Mouse (Mus musculus): ENCODE measurements around the gene Fos. TPM values are rescaled to one million over a fixed set of nuclear protein-coding genes. Genes with fewer than 3 reads are reported as not detected.
A peak's percentile ranks its signal among the peaks of the same experiment; 100 is the strongest.

Fos gene
- total RNA-seq, 2 experiments from 2014 or later, result 21.3 to 32.7 TPM

- no peak for ATAC-seq (replicated peaks; ENCODE audit: low FRiP score, poor library complexity, severe bottlenecking)
Measured at GRCm38 (mm10) chr12:85484655-85485054, 11.0 kb downstream of the Fos start.

GRCm38 (mm10) chr12:85485890-85486765 is 12.4 kb downstream of the Fos start:
- peak; percentile 98 for ATAC-seq (replicated peaks; ENCODE audit: low FRiP score, poor library complexity, severe bottlenecking)

GRCm38 (mm10) chr12:85486766-85487069 is 13.0 kb downstream of the Fos start:
- ATAC-seq (replicated peaks; ENCODE audit: low FRiP score, poor library complexity, severe bottlenecking), result no peak

DNA sequence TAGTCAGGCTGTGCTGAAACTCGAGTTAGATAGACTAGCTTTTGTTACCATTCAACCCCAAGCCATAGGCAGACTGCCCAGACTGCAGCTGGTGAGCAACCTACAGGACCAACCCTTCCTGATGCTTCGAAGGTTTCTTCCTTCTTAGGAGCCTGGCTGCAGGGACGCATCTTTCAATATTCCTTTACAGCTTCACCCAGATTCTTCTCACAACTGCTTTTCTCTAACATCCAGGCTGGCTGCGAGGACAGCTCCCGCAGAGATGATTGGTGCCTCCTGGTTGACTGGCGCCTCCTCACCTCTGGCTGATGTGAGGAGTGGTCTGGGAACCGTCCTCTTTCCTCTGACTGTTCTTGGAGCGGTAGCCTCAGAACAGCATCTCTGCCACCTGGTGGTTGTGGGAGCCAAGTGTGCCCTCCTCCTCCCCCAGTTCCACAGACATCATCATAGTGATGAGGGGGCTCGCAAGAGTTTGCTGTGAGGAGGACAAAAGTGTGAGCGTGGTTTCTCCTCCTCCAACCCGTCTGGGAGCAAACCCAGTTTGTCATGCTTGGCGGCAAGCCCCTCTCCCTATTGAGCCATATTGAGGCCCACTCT is 14.0 kb downstream of the Fos start:
- ATAC-seq (replicated peaks; ENCODE audit: low FRiP score, poor library complexity, severe bottlenecking), result no peak

- no peak for ATAC-seq (replicated peaks; ENCODE audit: low FRiP score, poor library complexity, severe bottlenecking)
Measured at GRCm38 (mm10) chr12:85489232-85489886, 15.7 kb downstream of the Fos start.

DNA sequence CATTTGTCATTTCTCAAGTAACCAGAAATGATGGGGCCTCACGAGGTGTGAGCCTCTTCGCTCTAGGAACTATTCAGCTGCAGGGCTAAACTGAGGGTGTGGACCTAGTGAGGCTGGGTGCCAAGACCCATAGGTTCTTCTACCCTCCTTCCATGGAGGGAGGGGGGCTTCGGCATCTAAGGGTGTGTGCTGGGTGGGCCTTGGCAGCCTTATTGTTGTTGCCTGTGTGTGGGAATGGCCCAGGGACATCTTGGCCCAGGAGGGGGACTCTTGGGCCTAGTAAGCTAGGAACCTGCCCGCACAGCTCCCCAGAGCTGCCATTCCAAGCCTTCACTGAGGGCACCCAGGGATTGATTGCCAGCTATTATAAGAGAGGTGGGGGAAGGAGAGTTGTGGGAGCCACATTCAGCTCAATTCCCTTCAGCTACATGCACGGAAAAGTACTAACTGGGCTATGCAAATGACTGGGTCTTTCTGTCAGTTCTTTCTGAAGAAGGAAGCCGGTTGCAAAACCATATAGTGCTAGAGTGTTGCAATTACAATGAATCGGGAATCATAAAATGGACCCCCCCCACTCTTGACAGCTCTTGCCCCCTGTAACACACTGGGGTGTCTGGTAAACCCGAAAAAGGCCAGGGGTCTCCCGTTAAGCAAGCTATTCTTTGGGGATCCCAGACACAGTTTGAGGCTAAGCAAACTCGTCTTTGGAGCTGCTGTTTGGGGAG is 16.6 kb downstream of the Fos start:
- ATAC-seq (replicated peaks; ENCODE audit: low FRiP score, poor library complexity, severe bottlenecking), result no peak

DNA sequence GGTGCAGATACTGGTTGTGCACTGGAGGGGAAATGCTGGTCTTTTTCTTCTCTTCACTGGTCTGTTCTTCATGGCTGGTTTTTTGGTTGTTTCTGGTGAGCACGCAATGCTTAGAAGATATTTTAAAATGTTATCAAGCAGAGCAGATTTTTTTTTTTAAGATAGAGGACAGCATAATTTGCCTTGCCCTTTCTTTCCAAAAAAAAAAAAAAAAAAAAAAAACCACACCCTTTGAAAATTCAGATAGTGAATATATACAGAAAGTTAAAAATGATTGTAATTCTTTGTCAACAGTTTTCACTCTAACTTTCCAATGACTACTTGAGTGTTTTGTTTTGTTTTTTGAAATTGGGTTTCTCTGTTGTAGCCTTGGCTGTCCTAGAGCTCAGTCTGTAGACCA is 17.3 kb downstream of the Fos start:
- ATAC-seq (replicated peaks; ENCODE audit: low FRiP score, poor library complexity, severe bottlenecking), result no peak

DNA sequence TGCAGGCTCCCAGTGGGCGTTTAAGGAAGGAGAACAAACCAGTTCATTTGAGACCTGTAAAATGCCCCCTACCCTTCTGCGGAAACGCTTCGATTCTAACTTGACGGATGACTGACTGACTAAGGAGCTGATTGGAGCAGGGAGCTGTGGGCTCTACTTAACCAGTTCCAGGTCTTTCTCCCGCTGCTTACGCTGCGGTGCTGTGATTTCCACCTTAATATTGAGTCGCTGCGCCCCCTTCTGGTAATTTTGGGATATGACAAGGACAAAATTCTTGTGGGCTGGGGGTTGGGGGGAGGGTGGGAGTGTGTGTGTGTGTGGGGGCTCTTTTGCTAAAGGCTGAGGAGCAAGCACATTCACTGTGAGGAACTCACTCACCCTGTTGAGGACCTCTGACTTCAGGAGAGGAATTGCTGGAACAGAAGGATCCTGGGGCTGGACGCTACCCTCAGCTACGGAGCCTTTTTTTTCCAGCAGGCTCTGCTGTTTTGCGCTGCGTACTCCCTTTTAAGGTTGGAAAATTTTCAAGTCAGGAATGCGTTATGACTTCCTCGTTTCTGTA is 18.5 kb downstream of the Fos start:
- ATAC-seq (replicated peaks; ENCODE audit: low FRiP score, poor library complexity, severe bottlenecking), result no peak

GRCm38 (mm10) chr12:85496336-85496735 is 22.6 kb downstream of the Fos start:
- no peak for ATAC-seq (replicated peaks; ENCODE audit: low FRiP score, poor library complexity, severe bottlenecking)

DNA sequence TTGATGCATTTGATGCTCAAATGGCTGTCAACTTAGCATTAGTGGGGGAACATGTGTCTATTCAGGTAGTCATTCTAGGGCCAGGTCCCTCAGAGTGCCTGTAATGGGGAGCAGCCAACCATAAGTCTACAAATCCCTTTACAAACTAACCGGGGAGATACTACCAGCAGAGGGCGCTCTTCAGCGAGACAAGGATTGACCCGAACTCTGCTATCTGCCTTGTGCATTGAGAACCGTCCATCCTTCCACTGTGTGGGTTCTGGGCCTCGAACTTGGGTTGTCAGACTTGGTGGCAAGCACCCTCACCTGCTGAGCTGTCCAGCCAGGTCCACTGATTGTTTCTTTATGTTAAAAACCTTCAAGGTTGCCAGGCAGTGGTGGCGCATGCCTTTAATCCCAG is 23.1 kb downstream of the Fos start:
- ATAC-seq (replicated peaks; ENCODE audit: low FRiP score, poor library complexity, severe bottlenecking), result peak; percentile 63; the same call in 1 of the 2 replicates

- ATAC-seq (replicated peaks; ENCODE audit: low FRiP score, poor library complexity, severe bottlenecking), result no peak
Measured at GRCm38 (mm10) chr12:85497310-85498135, 23.8 kb downstream of the Fos start.

DNA sequence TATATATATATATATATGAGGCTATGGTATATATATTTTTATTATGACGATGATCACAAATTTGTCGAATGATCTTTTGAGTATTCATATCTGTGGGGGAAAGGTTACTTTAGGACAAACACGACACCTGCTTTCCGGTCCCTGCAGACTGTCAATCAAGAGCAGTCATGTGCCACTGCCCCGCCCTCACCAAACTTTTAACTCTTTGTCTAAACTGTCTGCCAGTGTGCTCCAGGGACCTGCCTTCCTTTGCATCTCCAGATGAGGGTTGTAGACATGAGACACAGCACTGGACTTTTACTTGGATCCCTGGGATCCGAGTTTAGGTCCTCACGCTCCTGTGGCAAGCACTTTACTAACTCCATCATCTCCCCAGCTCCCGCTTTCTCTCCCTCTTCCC is 25.3 kb downstream of the Fos start:
- no peak for ATAC-seq (replicated peaks; ENCODE audit: low FRiP score, poor library complexity, severe bottlenecking)

DNA sequence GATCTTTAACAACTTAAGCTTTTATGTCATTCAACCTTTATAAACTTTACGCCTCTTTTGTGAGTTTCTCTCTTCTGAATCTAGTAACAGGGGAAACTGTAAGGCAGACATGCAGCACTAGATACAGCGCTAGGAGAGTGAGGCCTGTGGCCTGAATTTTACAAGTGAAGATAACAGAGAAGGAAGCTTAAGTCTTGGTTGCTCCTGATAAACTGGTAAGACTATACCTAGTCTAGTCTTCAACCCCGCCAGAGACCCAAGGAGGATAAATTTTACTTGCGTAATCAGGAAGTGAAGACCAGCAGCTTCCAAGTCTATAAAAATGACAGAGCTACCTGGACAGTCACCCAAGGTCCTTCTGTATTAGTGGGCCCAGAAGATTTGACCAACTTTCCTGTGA is 29.0 kb downstream of the Fos start:
- ATAC-seq (replicated peaks; ENCODE audit: low FRiP score, poor library complexity, severe bottlenecking), result no peak

- ATAC-seq (replicated peaks; ENCODE audit: low FRiP score, poor library complexity, severe bottlenecking), result no peak
Measured at GRCm38 (mm10) chr12:85508235-85508634, 34.5 kb downstream of the Fos start.

DNA sequence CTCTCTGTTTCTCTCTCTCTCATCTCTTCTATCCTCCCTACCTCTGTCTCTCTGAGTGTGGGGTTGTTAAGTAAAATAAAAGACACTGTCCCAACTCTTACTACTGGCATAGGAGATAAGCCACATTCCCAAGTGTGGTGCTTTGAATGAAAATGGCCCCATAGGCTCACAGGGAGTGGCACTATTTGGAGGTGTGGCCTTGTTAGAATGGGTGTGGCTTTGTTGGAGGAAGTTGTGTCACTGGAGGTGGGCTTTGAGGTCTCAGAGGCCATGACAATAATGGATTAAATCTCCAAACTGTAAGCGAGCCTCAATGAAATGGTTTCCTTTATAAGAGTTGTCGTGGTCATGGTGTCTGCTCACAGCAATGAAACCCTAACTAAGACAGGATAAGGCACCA is 36.3 kb downstream of the Fos start:
- ATAC-seq (replicated peaks; ENCODE audit: low FRiP score, poor library complexity, severe bottlenecking), result no peak

DNA sequence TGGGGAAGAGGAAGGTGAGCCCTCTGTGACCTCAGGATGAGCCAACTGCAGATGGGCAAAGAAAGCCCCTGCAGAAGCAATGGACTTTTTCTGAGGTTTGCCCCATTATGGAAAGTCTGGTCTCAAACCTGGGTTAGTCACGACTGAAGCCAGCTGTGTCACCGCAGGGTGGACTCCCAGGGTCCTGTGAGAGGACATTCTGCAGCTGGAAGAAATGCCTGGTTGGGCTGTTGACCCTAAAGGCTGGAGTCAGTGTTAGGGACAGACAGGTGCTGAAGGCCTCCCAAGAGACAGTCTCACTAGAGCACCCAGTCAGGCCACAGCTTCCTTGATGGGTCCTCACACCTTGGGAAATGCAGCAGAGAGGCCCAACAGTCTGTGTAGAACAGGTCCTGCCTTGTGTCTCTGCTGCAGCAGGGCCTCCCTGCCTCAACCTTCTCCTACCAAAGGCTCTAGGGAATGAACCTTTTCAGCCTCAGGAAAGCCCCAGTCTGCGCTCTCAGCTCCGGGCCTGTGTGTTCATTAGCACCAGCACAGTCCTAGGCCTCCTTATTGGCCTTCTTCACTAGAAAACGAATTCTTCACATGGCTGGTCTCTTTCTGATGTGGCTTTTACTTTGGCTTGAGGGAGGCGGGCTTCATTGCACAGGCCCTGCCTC is 40.2 kb downstream of the Fos start:
- 0 out of 2 replicates have a peak, but pooled peaks have one; percentile 25 for ATAC-seq (replicated peaks; ENCODE audit: low FRiP score, poor library complexity, severe bottlenecking)

- ATAC-seq (replicated peaks; ENCODE audit: low FRiP score, poor library complexity, severe bottlenecking), result no peak
Measured at GRCm38 (mm10) chr12:85514958-85515357, 41.3 kb downstream of the Fos start.

DNA sequence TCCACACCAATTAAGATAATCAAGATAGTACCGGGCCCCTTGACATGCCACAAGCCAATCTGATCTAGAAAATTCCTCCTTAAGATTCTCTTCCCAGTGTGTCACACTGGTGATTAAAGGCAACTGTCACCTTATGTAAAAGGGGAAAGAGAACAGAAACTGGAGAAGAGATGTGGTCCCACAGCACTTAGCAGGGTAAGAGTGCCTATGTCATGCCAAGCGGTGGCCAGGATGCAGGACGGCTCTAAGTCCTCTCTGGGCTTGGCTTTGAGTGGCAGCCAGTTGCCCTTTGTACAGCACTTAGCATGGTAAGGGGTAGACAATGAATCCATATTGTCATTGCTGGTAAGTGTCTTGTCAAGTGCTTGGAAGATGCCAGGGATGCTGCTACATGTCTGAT is 42.2 kb downstream of the Fos start:
- ATAC-seq (replicated peaks; ENCODE audit: low FRiP score, poor library complexity, severe bottlenecking), result no peak

DNA sequence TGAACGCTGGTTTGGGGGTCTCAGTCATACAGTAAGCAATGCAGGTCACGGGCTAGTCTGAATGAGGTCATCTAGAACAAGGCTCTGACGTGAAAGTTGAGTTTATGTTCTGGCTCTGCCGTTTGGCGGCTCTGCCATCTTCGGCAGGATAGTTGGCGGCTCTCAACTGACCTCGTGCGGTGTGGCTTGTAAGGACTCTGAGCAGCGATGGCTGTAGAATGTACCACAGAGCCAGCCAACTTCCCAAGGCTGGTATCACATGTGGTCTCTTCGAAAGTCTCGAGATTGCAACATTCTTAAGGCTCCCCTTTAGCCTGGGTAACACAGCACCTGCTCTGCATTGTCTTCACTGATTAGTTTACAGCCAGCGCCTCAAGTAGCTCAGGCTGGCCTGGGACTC is 43.6 kb downstream of the Fos start:
- no peak for ATAC-seq (replicated peaks; ENCODE audit: low FRiP score, poor library complexity, severe bottlenecking)

Measured in erythroid progenitor cell, adult 5-6 weeks (primary cell).